Mouse (Mus musculus): ENCODE results near the gene BC049352. TPM values are rescaled to one million over a fixed set of nuclear protein-coding genes. Genes with fewer than 3 reads are reported as not detected.

Gene BC049352
- polyA plus RNA-seq, 1 experiment from 2014 or later = 0.82 TPM

GRCm38 (mm10) chr9:45291481-45292168 is 109.8 kb downstream of the BC049352 start:
- peak; percentile 31 for DNase-seq (ENCODE audit: low spot score)

GRCm38 (mm10) chr9:45294210-45295011 is 112.6 kb downstream of the BC049352 start:
- no peak for DNase-seq (ENCODE audit: low spot score)

DNA sequence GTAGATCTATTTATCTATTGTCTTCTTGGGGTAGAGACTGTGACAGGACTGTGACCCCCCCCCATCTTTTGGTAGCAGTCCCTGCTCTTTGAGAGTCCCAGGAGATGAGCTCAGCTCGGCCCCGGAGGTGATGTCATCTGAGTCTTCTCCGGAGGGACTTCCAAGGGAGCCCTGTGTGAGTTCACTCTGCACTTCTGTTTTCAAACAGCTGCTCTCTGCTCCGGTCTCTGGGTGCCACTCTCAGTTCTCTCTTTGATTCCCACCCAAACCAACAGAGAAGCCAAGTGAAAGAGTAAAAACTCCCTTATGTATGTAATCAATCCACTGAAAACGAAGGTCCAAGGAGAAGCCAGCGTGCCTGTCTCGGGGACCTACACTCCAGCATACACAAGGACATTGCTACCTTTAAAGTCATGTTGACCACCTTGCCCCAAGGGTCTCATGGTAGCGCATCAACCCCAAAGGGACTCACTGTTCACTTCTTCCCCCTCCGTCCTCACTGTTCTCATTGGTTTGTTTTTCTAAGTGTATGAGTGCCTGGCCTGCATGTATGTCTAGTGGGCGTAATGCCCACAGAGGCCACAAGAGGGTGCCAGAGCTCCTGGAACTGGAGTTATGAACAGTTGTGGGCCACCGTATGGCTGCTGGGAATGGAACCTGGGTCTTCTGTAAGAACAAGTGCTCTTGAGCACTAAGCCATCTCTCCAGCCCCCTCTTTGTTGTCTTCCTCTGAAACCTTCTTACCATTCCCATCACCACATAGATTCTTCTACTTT is 117.6 kb downstream of the BC049352 start:
- DNase-seq (ENCODE audit: low spot score) = peak; percentile 77

Small RNA genes within 50 kb of the gene (microRNA-seq; reads per million reads assigned to microRNA genes)
- not detected for gene Mir7086 (ENCODE audit: borderline number of aligned reads)

Other genes with a start within 250 kb of the BC049352 start
- 18.6 and 19.5 TPM in 2 replicates for gene Ube4a, start 216.4 kb upstream of the BC049352 start, polyA plus RNA-seq (2015; fragmentation: Nextera tagmentation; extraction: Ambion mirVana)
- gene Cd3g, start 201.6 kb upstream of the BC049352 start, polyA plus RNA-seq (2015; fragmentation: Nextera tagmentation; extraction: Ambion mirVana) = 973 and 1,015 TPM in 2 replicates
- gene Cd3d, start 200.2 kb upstream of the BC049352 start, polyA plus RNA-seq (2015; fragmentation: Nextera tagmentation; extraction: Ambion mirVana) = 485 and 511 TPM in 2 replicates
- gene Cd3e, start 172.4 kb upstream of the BC049352 start, polyA plus RNA-seq (2015; fragmentation: Nextera tagmentation; extraction: Ambion mirVana) = 511 and 576 TPM in 2 replicates
- 5.9 and 7.4 TPM in 2 replicates for gene Mpzl2, start 142.2 kb upstream of the BC049352 start, polyA plus RNA-seq (2015; fragmentation: Nextera tagmentation; extraction: Ambion mirVana)
- 7.7 and 8.9 TPM in 2 replicates for gene Mpzl3, start 126.8 kb upstream of the BC049352 start, polyA plus RNA-seq (2015; fragmentation: Nextera tagmentation; extraction: Ambion mirVana)
- gene Jaml, start 102.8 kb upstream of the BC049352 start, polyA plus RNA-seq (2015; fragmentation: Nextera tagmentation; extraction: Ambion mirVana) = 7.2 and 8.1 TPM in 2 replicates
- 5.4 and 6.6 TPM in 2 replicates for gene Scn2b, start 64.2 kb upstream of the BC049352 start, polyA plus RNA-seq (2015; fragmentation: Nextera tagmentation; extraction: Ambion mirVana)
- 8.0 and 9.1 TPM in 2 replicates for gene Scn4b, start 43.6 kb upstream of the BC049352 start, polyA plus RNA-seq (2015; fragmentation: Nextera tagmentation; extraction: Ambion mirVana)
- gene Tmprss4, start 22.1 kb downstream of the BC049352 start, polyA plus RNA-seq (2015; fragmentation: Nextera tagmentation; extraction: Ambion mirVana) = 3.6 and 4.9 TPM in 2 replicates
- 6.0 and 6.6 TPM in 2 replicates for gene Il10ra, start 87.1 kb downstream of the BC049352 start, polyA plus RNA-seq (2015; fragmentation: Nextera tagmentation; extraction: Ambion mirVana)
- gene Tmprss13, start 137.1 kb downstream of the BC049352 start, polyA plus RNA-seq (2015; fragmentation: Nextera tagmentation; extraction: Ambion mirVana) = 0.18 and 0.33 TPM in 2 replicates
- gene Fxyd6, start 188.2 kb downstream of the BC049352 start, polyA plus RNA-seq (2015; fragmentation: Nextera tagmentation; extraction: Ambion mirVana) = 3.6 and 4.3 TPM in 2 replicates
- gene Fxyd2, start 217.7 kb downstream of the BC049352 start, polyA plus RNA-seq (2015; fragmentation: Nextera tagmentation; extraction: Ambion mirVana) = 103 and 108 TPM in 2 replicates
- gene Dscaml1, start 244.6 kb downstream of the BC049352 start, polyA plus RNA-seq (2015; fragmentation: Nextera tagmentation; extraction: Ambion mirVana) = 1.8 and 2.1 TPM in 2 replicates

Measured in thymus, postnatal 0 days (tissue).